Mouse (Mus musculus) inflammation-experienced regulatory T-cells (primary cell): ENCODE data around the gene C3. TPM values are rescaled to one million over a fixed set of nuclear protein-coding genes. Genes with fewer than 3 reads are reported as not detected.

Source experiments
- polyA plus RNA-seq, 2 experiments: library from polyadenylated mRNA; unstranded; fragments of 100-300 nt; shearing (Covaris generic); gene quantifications; one replicate each; pipeline ENCODE4 v1.2.1; 2017

C3 gene
- under 1 TPM; 0.70 to 0.71 TPM for polyA plus RNA-seq

GRCm38 (mm10) chr17:57228014-57228413, at the start of gene C3:
Gene C3, minus strand, starts transcription at chr17:57228136.

DNA sequence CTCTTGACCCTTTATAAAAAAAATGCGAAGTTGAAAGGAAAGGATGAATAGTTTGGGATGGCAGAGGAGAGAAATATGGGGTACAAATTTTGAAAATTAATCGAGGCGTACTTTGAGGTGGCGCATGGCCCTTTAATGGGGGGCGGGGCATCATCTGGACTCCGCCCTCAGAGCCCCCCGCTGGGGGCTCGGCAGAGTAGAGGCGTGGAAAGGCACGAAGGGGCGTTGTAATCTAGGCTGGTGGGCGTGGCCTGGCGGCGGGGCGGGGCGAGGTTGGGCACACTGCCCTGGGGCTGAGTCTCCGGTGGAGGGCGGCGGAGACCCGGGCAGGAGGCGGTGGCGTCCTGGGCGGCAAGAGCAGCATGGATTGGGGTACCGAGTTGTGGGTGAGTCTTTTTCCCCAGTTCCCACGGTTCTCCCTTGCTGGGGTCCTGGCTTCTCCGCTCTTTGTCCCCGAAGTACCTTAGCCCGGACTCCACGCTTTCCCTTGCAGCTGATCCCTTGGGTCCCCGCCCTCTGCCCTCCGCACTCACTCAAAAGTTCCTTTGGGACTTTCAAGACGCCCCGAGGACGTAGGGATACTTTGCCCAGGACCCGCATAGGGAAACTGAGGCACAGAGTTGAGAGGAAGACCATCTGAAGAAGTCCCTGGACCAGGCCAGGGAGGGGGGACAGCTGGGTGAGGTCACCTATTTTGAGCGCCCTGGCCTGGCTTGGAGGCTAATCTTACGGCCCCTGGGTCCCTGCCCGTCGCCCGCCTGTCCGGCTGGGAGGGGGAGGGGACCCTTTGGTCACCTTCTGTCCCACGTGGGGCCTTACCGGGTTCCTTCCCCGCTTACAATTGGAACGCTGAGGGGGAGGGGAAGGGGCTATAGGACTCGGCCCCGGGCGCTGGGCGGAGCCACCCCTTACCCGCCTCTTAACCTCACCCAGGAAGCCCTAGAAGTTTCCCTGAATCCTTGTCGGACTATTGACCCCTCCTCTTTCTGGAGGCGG, 21.5 kb upstream of the C3 start, which contains the start of gene Trip10:
Trip10 (plus strand) TSS at position 270 of the 996 bp plus-strand sequence.

GRCm38 (mm10) chr17:57248201-57248699, 20.3 kb upstream of the C3 start, which contains the start of gene Gpr108:
Gene Gpr108, minus strand, starts transcription at chr17:57248446.

DNA sequence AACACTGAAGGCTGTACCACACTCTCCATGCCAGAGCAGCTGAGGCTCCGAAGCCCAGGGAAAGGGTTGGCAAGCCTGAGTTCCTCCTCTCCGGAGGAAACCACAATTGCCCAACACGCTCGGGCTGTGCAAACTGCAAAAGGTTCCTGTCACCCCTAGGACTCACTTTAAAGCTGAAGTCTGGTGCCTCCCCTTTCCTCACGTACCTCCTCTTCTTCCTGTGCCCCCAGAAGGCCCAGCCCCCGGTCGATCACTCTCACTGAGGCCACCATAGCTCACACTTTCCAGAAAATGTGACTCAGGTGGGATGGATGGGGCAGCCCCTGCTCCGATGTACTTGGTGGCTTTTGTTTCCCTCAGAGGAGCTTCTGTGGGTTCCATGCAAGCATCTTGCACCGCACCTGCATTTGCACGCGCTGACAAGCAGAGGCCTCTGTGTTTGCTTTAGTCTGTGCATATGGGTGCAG, 33.9 kb downstream of the C3 start, which contains the start of gene Tnfsf14:
Tnfsf14 (minus strand) TSS at position 137 of the 467 bp plus-strand sequence.

Other genes starting within 250 kb of the C3 start
- gene Acer1, start 246.0 kb downstream of the C3 start, polyA plus RNA-seq: not detected
- 10 to 100 TPM; 70.9 to 88.2 TPM for gene Clpp, start 237.8 kb downstream of the C3 start, polyA plus RNA-seq
- 10 to 100 TPM; 31.4 to 37.2 TPM for gene Alkbh7, start 230.8 kb downstream of the C3 start, polyA plus RNA-seq
- gene Pspn, start 228.1 kb downstream of the C3 start, polyA plus RNA-seq: 1 to 10 TPM; 1.2 to 2.1 TPM
- 10 to 100 TPM; 88.5 to 98.7 TPM for gene Gtf2f1, start 216.8 kb downstream of the C3 start, polyA plus RNA-seq
- 1 to 10 TPM; 1.5 to 1.6 TPM for gene Gm17949, start 216.7 kb downstream of the C3 start, polyA plus RNA-seq
- 10 to 100 TPM; 34.8 to 42.0 TPM for gene Khsrp, start 196.6 kb downstream of the C3 start, polyA plus RNA-seq
- not detected for gene Slc25a41, start 186.5 kb downstream of the C3 start, polyA plus RNA-seq
- gene Crb3, start 169.0 kb downstream of the C3 start, polyA plus RNA-seq: 1 to 10 TPM; 3.5 to 6.3 TPM
- gene Slc25a23, start 168.3 kb downstream of the C3 start, polyA plus RNA-seq: 1 to 10 TPM; 4.1 to 9.8 TPM
- 100 to 1,000 TPM; 268 to 282 TPM for gene Dennd1c, start 149.6 kb downstream of the C3 start, polyA plus RNA-seq
- 1 to 10 TPM; 1.6 to 1.8 TPM for gene Tubb4a, start 140.4 kb downstream of the C3 start, polyA plus RNA-seq
- gene Tnfsf9, start 122.8 kb downstream of the C3 start, polyA plus RNA-seq: 10 to 100 TPM in 1 of 2 experiments, 1 to 10 TPM in 1; 5.8 to 14.8 TPM
- gene Cd70, start 78.4 kb downstream of the C3 start, polyA plus RNA-seq: 1 to 10 TPM in 1 of 2 experiments, under 1 TPM in 1; 0.51 to 1.9 TPM
- 10 to 100 TPM in 1 of 2 experiments, 1 to 10 TPM in 1; 8.8 to 23.0 TPM for gene Tnfsf14, start 34.0 kb downstream of the C3 start, polyA plus RNA-seq
- 10 to 100 TPM; 75.0 to 81.8 TPM for gene Gpr108, start 20.3 kb upstream of the C3 start, polyA plus RNA-seq
- gene Trip10, start 21.3 kb upstream of the C3 start, polyA plus RNA-seq: 1 to 10 TPM; 5.5 to 9.6 TPM
- 100 to 1,000 TPM; 171 to 245 TPM for gene Vav1, start 51.0 kb upstream of the C3 start, polyA plus RNA-seq
- gene Adgre1, start 130.6 kb upstream of the C3 start, polyA plus RNA-seq: 1 to 10 TPM in 1 of 2 experiments, under 1 TPM in 1; 0.43 to 3.2 TPM